Mouse (Mus musculus): ENCODE measurements around the gene Vwa8. TPM values are rescaled to one million over a fixed set of nuclear protein-coding genes. Genes with fewer than 3 reads are reported as not detected.

The Vwa8 gene
- total and polyA plus RNA-seq, 3 experiments = 12.4 to 17.5 (median 15.9) TPM

GRCm38 (mm10) chr14:79047186-79047585 is 198.3 kb downstream of the Vwa8 start:
- in situ Hi-C loops (cut with MboI; ENCODE audit: low pct_ligation_motif_present, low pct_unique_long_range_greater_than_20kb, low sequenced_read_pairs) (no loop called here), dilution Hi-C loops (cut with MboI; ENCODE audit: extremely low pct_ligation_motif_present, extremely low pct_unique_long_range_greater_than_20kb, low sequenced_read_pairs) (no loop called here)
- Histone ChIP-seq H3K79me2 (replicated peaks; ENCODE audit: control insufficient read depth, extremely low read depth, insufficient read depth, poor library complexity, severe bottlenecking) (no peaks in the 10 kb centered on the region), H3K4me2 (ENCODE audit: insufficient read depth, low read depth, poor library complexity, severe bottlenecking) (no peak overlapping the region), H3K27me3 (replicated peaks) (no peaks in the 10 kb centered on the region), H3K4me1 (ENCODE audit: control insufficient read depth in 1 of 2, insufficient read depth in 2 of 2) (no peaks in the 10 kb centered on the region), H3K9me3 (replicated peaks; ENCODE audit: low read length) (no peaks in the 10 kb centered on the region), H3K9ac (ENCODE audit: insufficient read depth, low read depth) (no peak overlapping the region), H3K4me3 (replicated peaks in 1 of 3; ENCODE audit: low read depth in 2 of 3, low read length in 2 of 3, poor library complexity in 1 of 3) (no peak overlapping the region), H3K36me3 (replicated peaks in 1 of 2; ENCODE audit: control insufficient read depth in 1 of 2, insufficient read depth in 1 of 2, low read length in 1 of 2) (peaks cover 8 to 41% of the 10 kb centered on the region in 2 experiments), H3K27ac (ENCODE audit: insufficient read depth, low read depth) (no peak overlapping the region)
- no peak for TF ChIP-seq CTCF (conservative IDR thresholded peaks at IDR 0.05 in 1 of 2, IDR thresholded peaks at IDR 0.05 in 1 of 2; ENCODE audit: low read depth in 2 of 2, low read length in 2 of 2)
- no peak for DNase-seq (ENCODE audit: extremely low read depth)

GRCm38 (mm10) chr14:79047956-79048355 is 199.1 kb downstream of the Vwa8 start:
- in situ Hi-C loops (cut with MboI; ENCODE audit: low pct_ligation_motif_present, low pct_unique_long_range_greater_than_20kb, low sequenced_read_pairs) = no loop called here

GRCm38 (mm10) chr14:79049544-79049943 is 200.7 kb downstream of the Vwa8 start:
- H3K9me3 ChIP-seq (replicated peaks; ENCODE audit: low read length) = no peaks in the 10 kb centered on the region
- H3K9ac ChIP-seq (ENCODE audit: insufficient read depth, low read depth) = no peak overlapping the region
- H3K27me3 ChIP-seq (replicated peaks) = no peaks in the 10 kb centered on the region
- H3K4me2 ChIP-seq (ENCODE audit: insufficient read depth, low read depth, poor library complexity, severe bottlenecking) = no peak overlapping the region
- H3K79me2 ChIP-seq (replicated peaks; ENCODE audit: control insufficient read depth, extremely low read depth, insufficient read depth, poor library complexity, severe bottlenecking) = no peaks in the 10 kb centered on the region
- in situ Hi-C loops (cut with MboI; ENCODE audit: low pct_ligation_motif_present, low pct_unique_long_range_greater_than_20kb, low sequenced_read_pairs) = no loop called here
- TF ChIP-seq PAX5 (IDR thresholded peaks at IDR 0.05; ENCODE audit: low read length) (no peak), CTCF (conservative IDR thresholded peaks at IDR 0.05 in 1 of 2, IDR thresholded peaks at IDR 0.05 in 1 of 2; ENCODE audit: low read depth in 2 of 2, low read length in 2 of 2) (no peak), POLR2A (IDR thresholded peaks at IDR 0.05; ENCODE audit: low read depth, low read length) (no peak), ETS1 (conservative IDR thresholded peaks at IDR 0.05; ENCODE audit: low read depth, low read length) (no peak), E2F4 (IDR thresholded peaks at IDR 0.05; ENCODE audit: insufficient replicate concordance, low read depth, low read length) (no peak), ZNF384 (IDR thresholded peaks at IDR 0.05; ENCODE audit: low read depth, low read length) (no peak), USF2 (conservative IDR thresholded peaks at IDR 0.05; ENCODE audit: low read depth, low read length) (no peak), HCFC1 (IDR thresholded peaks at IDR 0.05; ENCODE audit: low read depth, low read length) (no peak), USF1 (IDR thresholded peaks at IDR 0.05; ENCODE audit: low read depth, low read length) (no peak), SIN3A (IDR thresholded peaks at IDR 0.05; ENCODE audit: low read length) (no peak), TBP (conservative IDR thresholded peaks at IDR 0.05; ENCODE audit: low read depth, low read length) (no peak)
- H3K27ac ChIP-seq (ENCODE audit: insufficient read depth, low read depth) = no peak overlapping the region
- no peak for DNase-seq (ENCODE audit: extremely low read depth)
- peaks cover 7 to 28% of the 10 kb centered on the region in 2 experiments for H3K36me3 ChIP-seq (replicated peaks in 1 of 2; ENCODE audit: control insufficient read depth in 1 of 2, insufficient read depth in 1 of 2, low read length in 1 of 2)
- dilution Hi-C loops (cut with MboI; ENCODE audit: extremely low pct_ligation_motif_present, extremely low pct_unique_long_range_greater_than_20kb, low sequenced_read_pairs) = no loop called here
- no peak overlapping the region for H3K4me3 ChIP-seq (replicated peaks in 1 of 3; ENCODE audit: low read depth in 2 of 3, low read length in 2 of 3, poor library complexity in 1 of 3)
- no peaks in the 10 kb centered on the region for H3K4me1 ChIP-seq (ENCODE audit: control insufficient read depth in 1 of 2, insufficient read depth in 2 of 2)

More at GRCm38 (mm10) chr14:79047956-79048355, 199.1 kb downstream of the Vwa8 start:
- no peak overlapping the region for H3K9ac ChIP-seq (ENCODE audit: insufficient read depth, low read depth)
- H3K4me1 ChIP-seq (ENCODE audit: control insufficient read depth in 1 of 2, insufficient read depth in 2 of 2) = no peaks in the 10 kb centered on the region
- no peaks in the 10 kb centered on the region for H3K79me2 ChIP-seq (replicated peaks; ENCODE audit: control insufficient read depth, extremely low read depth, insufficient read depth, poor library complexity, severe bottlenecking)
- DNase-seq (ENCODE audit: extremely low read depth) = no peak
- TF ChIP-seq KAT2A (IDR thresholded peaks at IDR 0.05; ENCODE audit: insufficient replicate concordance, low read length) = no peak
- TF ChIP-seq USF1 (IDR thresholded peaks at IDR 0.05; ENCODE audit: low read depth, low read length) = no peak
- TF ChIP-seq ZKSCAN1 (IDR thresholded peaks at IDR 0.05; ENCODE audit: borderline replicate concordance, low read depth, low read length) = no peak
- no peak for TF ChIP-seq JUN (IDR thresholded peaks at IDR 0.05; ENCODE audit: insufficient read depth, low read depth, low read length)
- no peak for TF ChIP-seq USF2 (conservative IDR thresholded peaks at IDR 0.05; ENCODE audit: low read depth, low read length)
- TF ChIP-seq GABPA (IDR thresholded peaks at IDR 0.05; ENCODE audit: insufficient replicate concordance, low read depth, low read length) = no peak
- no peak for TF ChIP-seq CTCF (conservative IDR thresholded peaks at IDR 0.05 in 1 of 2, IDR thresholded peaks at IDR 0.05 in 1 of 2; ENCODE audit: low read depth in 2 of 2, low read length in 2 of 2)
- H3K36me3 ChIP-seq (replicated peaks in 1 of 2; ENCODE audit: control insufficient read depth in 1 of 2, insufficient read depth in 1 of 2, low read length in 1 of 2) = peaks cover 8 to 37% of the 10 kb centered on the region in 2 experiments
- H3K27me3 ChIP-seq (replicated peaks) = no peaks in the 10 kb centered on the region
- no peaks in the 10 kb centered on the region for H3K9me3 ChIP-seq (replicated peaks; ENCODE audit: low read length)
- dilution Hi-C loops (cut with MboI; ENCODE audit: extremely low pct_ligation_motif_present, extremely low pct_unique_long_range_greater_than_20kb, low sequenced_read_pairs) = no loop called here
- no peak overlapping the region for H3K27ac ChIP-seq (ENCODE audit: insufficient read depth, low read depth)
- H3K4me2 ChIP-seq (ENCODE audit: insufficient read depth, low read depth, poor library complexity, severe bottlenecking) = no peak overlapping the region
- H3K4me3 ChIP-seq (replicated peaks in 1 of 3; ENCODE audit: low read depth in 2 of 3, low read length in 2 of 3, poor library complexity in 1 of 3) = no peak overlapping the region

Data from CH12.LX (cell line).